Mouse (Mus musculus) left cerebral cortex, adult 11 months (tissue): ENCODE data around the gene Gm20388.

Experiments
- DNase-seq: peaks from one replicate; pipeline ENCODE4 v3.0.0; 2022; ENCODE audit warnings: low spot score

Gm20388 gene

GRCm38 (mm10) chr8:121369378-121369777, 1458.7 kb downstream of the Gm20388 start:
- DNase-seq = no peak

GRCm38 (mm10) chr8:121371287-121371686, 1460.6 kb downstream of the Gm20388 start:
- no peak for DNase-seq

GRCm38 (mm10) chr8:121371911-121372638, 1461.4 kb downstream of the Gm20388 start:
- peak; percentile 34 for DNase-seq

- no peak for DNase-seq
Observed at GRCm38 (mm10) chr8:121372639-121372986, 1462.0 kb downstream of the Gm20388 start.

- no peak for DNase-seq
Observed at GRCm38 (mm10) chr8:121374284-121374683, 1463.6 kb downstream of the Gm20388 start.

- DNase-seq = no peak
Observed at GRCm38 (mm10) chr8:121374777-121375176, 1464.1 kb downstream of the Gm20388 start.

- peak; percentile 31 for DNase-seq
Observed at GRCm38 (mm10) chr8:121376116-121376950, 1465.7 kb downstream of the Gm20388 start.

GRCm38 (mm10) chr8:121377680-121378079, 1467.0 kb downstream of the Gm20388 start:
- no peak for DNase-seq

- DNase-seq = no peak
Observed at GRCm38 (mm10) chr8:121379387-121379786, 1468.7 kb downstream of the Gm20388 start.

GRCm38 (mm10) chr8:121382583-121383241, 1472.1 kb downstream of the Gm20388 start:
- no peak for DNase-seq

- no peak for DNase-seq
Observed at GRCm38 (mm10) chr8:121385540-121385939, 1474.9 kb downstream of the Gm20388 start.

- DNase-seq = no peak
Observed at GRCm38 (mm10) chr8:121390608-121391007, 1480.0 kb downstream of the Gm20388 start.

GRCm38 (mm10) chr8:121391254-121391653, 1480.6 kb downstream of the Gm20388 start:
- no peak for DNase-seq

GRCm38 (mm10) chr8:121391771-121392170, 1481.1 kb downstream of the Gm20388 start:
- DNase-seq = no peak

- no peak for DNase-seq
Observed at GRCm38 (mm10) chr8:121392482-121392881, 1481.8 kb downstream of the Gm20388 start.

GRCm38 (mm10) chr8:121393111-121393510, 1482.5 kb downstream of the Gm20388 start:
- no peak for DNase-seq

- no peak for DNase-seq
Observed at GRCm38 (mm10) chr8:121394686-121395085, 1484.0 kb downstream of the Gm20388 start.

GRCm38 (mm10) chr8:121395316-121395715, 1484.7 kb downstream of the Gm20388 start:
- DNase-seq = no peak

- no peak for DNase-seq
Observed at GRCm38 (mm10) chr8:121396151-121396550, 1485.5 kb downstream of the Gm20388 start.

- DNase-seq = no peak
Observed at GRCm38 (mm10) chr8:121397201-121397698, 1486.6 kb downstream of the Gm20388 start.

GRCm38 (mm10) chr8:121398081-121398480, 1487.4 kb downstream of the Gm20388 start:
- no peak for DNase-seq

GRCm38 (mm10) chr8:121398724-121399123, 1488.1 kb downstream of the Gm20388 start:
- DNase-seq = no peak

- no peak for DNase-seq
Observed at GRCm38 (mm10) chr8:121399173-121399572, 1488.5 kb downstream of the Gm20388 start.
